Mouse (Mus musculus): Measurements from ENCODE around the gene Vmn1r35.
"Not testable (repeated sequence)": the region's sequence is repeated elsewhere in the genome, so short reads cannot be mapped to it uniquely, and the experiment has no call there.

Vmn1r35 gene

GRCm38 (mm10) chr6:66685806-66686205, at the start of gene Vmn1r35:
TSS of gene Vmn1r35 (minus strand) at chr6:66685906.
- DNase-seq, result no peak

GRCm38 (mm10) chr6:66729082-66729481, 43.4 kb upstream of the Vmn1r35 start, which contains the start of gene Vmn1r37:
TSS of gene Vmn1r37 (plus strand) at chr6:66729382.
- DNase-seq, result not testable (repeated sequence)

- not testable (repeated sequence) for DNase-seq
These were observed 33.4 kb upstream of the Vmn1r35 start, which contains the start of gene Vmn1r36 for GRCm38 (mm10) chr6:66719068-66719467. TSS of gene Vmn1r36 (minus strand) at chr6:66719168.

- no peak for DNase-seq
These were observed 28.1 kb upstream of the Vmn1r35 start for GRCm38 (mm10) chr6:66713854-66714253.

DNA sequence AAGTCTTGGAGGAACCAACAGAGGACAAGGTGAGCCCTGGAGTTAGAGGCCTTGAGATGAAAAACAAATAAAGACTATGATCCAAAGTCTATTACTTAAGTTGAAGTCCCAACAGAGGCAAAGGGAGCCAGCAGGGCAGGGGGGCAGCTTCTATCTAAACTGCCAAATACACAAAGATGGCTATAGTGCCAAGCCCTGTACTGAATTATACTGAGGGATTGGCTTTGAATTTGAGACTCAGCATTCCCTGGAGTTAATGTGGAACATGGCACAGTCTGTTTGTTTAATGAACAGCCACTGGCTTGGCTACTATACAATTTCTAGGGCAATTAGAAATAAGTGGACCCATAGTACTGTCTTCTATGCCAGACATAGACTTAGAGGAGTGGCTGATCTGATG, 23.2 kb upstream of the Vmn1r35 start:
- DNase-seq, result no peak

DNA sequence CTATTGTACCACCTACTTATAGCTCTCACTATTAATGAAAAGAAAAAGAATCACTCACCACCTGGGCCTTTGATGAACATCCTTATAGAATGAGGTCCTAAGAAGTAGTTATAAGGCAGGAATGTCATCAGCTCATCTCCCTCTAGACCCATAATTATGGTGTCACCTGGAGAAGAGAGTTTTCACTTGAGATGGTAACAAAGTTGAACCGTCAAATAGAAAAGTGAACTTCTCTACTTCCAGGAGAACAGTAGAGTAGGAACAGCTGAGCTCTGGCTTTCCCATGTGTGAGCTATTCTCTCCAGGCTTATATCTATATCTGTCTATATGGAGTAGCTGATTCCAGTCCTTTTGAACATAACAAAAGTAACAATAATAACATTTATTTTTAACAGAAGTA, 41.9 kb downstream of the Vmn1r35 start, which contains the start of gene Vmn1r34:
TSS of gene Vmn1r34 (minus strand) at position 101 of the 400 bp plus-strand sequence.
- no peak for DNase-seq
